Mouse (Mus musculus): ENCODE measurements around the gene Prdx5. TPM values are rescaled to one million over a fixed set of nuclear protein-coding genes. Genes with fewer than 3 reads are reported as not detected.

Gene Prdx5
- total and polyA plus RNA-seq, 3 experiments = 59.2 to 210 (median 208) TPM

- no peak for ATAC-seq (ENCODE audit: extremely low read depth, insufficient number of reproducible peaks, low FRiP score, poor library complexity, severe bottlenecking)
- H3K4me3 ChIP-seq (ENCODE audit: low read depth, low read length) = peak overlapping the region; percentile 76
- H3K36me3 ChIP-seq (replicated peaks) = peaks cover 52% of the 10 kb centered on the region
- TF ChIP-seq CTCF (IDR thresholded peaks at IDR 0.05; ENCODE audit: low read depth, low read length) (no peak), POLR2AphosphoS5 (IDR thresholded peaks at IDR 0.05; ENCODE audit: insufficient replicate concordance, low read depth, low read length) (no peak), GATA2 (IDR thresholded peaks at IDR 0.05; ENCODE audit: borderline replicate concordance, low read depth, low read length) (no peak)
- H3K4me1 ChIP-seq (ENCODE audit: insufficient read depth, low read depth, low read length) = peaks cover 59% of the 10 kb centered on the region
- H3K9me3 ChIP-seq (replicated peaks) = no peaks in the 10 kb centered on the region
- H3K27me3 ChIP-seq (ENCODE audit: insufficient read depth, low read length) = peaks cover 5% of the 10 kb centered on the region; the same call in 1 of the 2 replicates
- no peak for DNase-seq (ENCODE audit: low spot score)
Observed at GRCm38 (mm10) chr19:6919876-6920740, 10.2 kb upstream of the Prdx5 start.

- no peak overlapping the region for H3K4me3 ChIP-seq (ENCODE audit: low read depth, low read length)
- no peaks in the 10 kb centered on the region for H3K27me3 ChIP-seq (ENCODE audit: insufficient read depth, low read length)
- peaks cover 56% of the 10 kb centered on the region for H3K4me1 ChIP-seq (ENCODE audit: insufficient read depth, low read depth, low read length)
- peaks cover 57% of the 10 kb centered on the region for H3K36me3 ChIP-seq (replicated peaks)
- ATAC-seq (ENCODE audit: extremely low read depth, insufficient number of reproducible peaks, low FRiP score, poor library complexity, severe bottlenecking) (no peak), DNase-seq (ENCODE audit: low spot score) (no peak)
- H3K9me3 ChIP-seq (replicated peaks) = no peaks in the 10 kb centered on the region
- TF ChIP-seq GATA1 (IDR thresholded peaks at IDR 0.05; ENCODE audit: borderline replicate concordance, low read length) = no peak
- TF ChIP-seq CTCF (IDR thresholded peaks at IDR 0.05; ENCODE audit: low read depth, low read length) = no peak
- TF ChIP-seq GATA2 (IDR thresholded peaks at IDR 0.05; ENCODE audit: borderline replicate concordance, low read depth, low read length) = no peak
- TF ChIP-seq POLR2AphosphoS5 (IDR thresholded peaks at IDR 0.05; ENCODE audit: insufficient replicate concordance, low read depth, low read length) = no peak
Observed at GRCm38 (mm10) chr19:6919431-6919830, 9.5 kb upstream of the Prdx5 start.

- DNase-seq (ENCODE audit: low spot score) (no peak), ATAC-seq (ENCODE audit: extremely low read depth, insufficient number of reproducible peaks, low FRiP score, poor library complexity, severe bottlenecking) (no peak)
- Histone ChIP-seq H3K36me3 (replicated peaks) (peaks cover 68% of the 10 kb centered on the region), H3K27me3 (ENCODE audit: insufficient read depth, low read length) (no peaks in the 10 kb centered on the region), H3K4me3 (ENCODE audit: low read depth, low read length) (no peak overlapping the region), H3K4me1 (ENCODE audit: insufficient read depth, low read depth, low read length) (peaks cover 60% of the 10 kb centered on the region), H3K9me3 (replicated peaks) (no peaks in the 10 kb centered on the region)
- TF ChIP-seq POLR2AphosphoS5 (IDR thresholded peaks at IDR 0.05; ENCODE audit: insufficient replicate concordance, low read depth, low read length) = no peak
- no peak for TF ChIP-seq CTCF (IDR thresholded peaks at IDR 0.05; ENCODE audit: low read depth, low read length)
- no peak for TF ChIP-seq TAL1 (conservative IDR thresholded peaks at IDR 0.05; ENCODE audit: low read depth, low read length)
- no peak for TF ChIP-seq GATA2 (IDR thresholded peaks at IDR 0.05; ENCODE audit: borderline replicate concordance, low read depth, low read length)
- no peak for TF ChIP-seq GATA1 (IDR thresholded peaks at IDR 0.05; ENCODE audit: borderline replicate concordance, low read length)
Observed at GRCm38 (mm10) chr19:6918321-6918720, 8.4 kb upstream of the Prdx5 start.

- Histone ChIP-seq H3K36me3 (replicated peaks) (peaks cover 87% of the 10 kb centered on the region), H3K4me1 (ENCODE audit: insufficient read depth, low read depth, low read length) (peaks cover 65% of the 10 kb centered on the region)
Observed at GRCm38 (mm10) chr19:6916496-6916895, 6.6 kb upstream of the Prdx5 start.

GRCm38 (mm10) chr19:6915276-6915675 lies 5.4 kb upstream of the Prdx5 start:
- Histone ChIP-seq H3K9me3 (replicated peaks) (no peaks in the 10 kb centered on the region), H3K4me1 (ENCODE audit: insufficient read depth, low read depth, low read length) (peaks cover 63% of the 10 kb centered on the region), H3K36me3 (replicated peaks) (peaks cover 94% of the 10 kb centered on the region), H3K27me3 (ENCODE audit: insufficient read depth, low read length) (no peaks in the 10 kb centered on the region), H3K4me3 (ENCODE audit: low read depth, low read length) (no peak overlapping the region)
- DNase-seq (ENCODE audit: low spot score) (no peak), ATAC-seq (ENCODE audit: extremely low read depth, insufficient number of reproducible peaks, low FRiP score, poor library complexity, severe bottlenecking) (no peak)
- no peak for TF ChIP-seq GATA2 (IDR thresholded peaks at IDR 0.05; ENCODE audit: borderline replicate concordance, low read depth, low read length)

More at GRCm38 (mm10) chr19:6916496-6916895, 6.6 kb upstream of the Prdx5 start:
- TF ChIP-seq CTCF (IDR thresholded peaks at IDR 0.05; ENCODE audit: low read depth, low read length) (no peak), TAL1 (conservative IDR thresholded peaks at IDR 0.05; ENCODE audit: low read depth, low read length) (no peak), GATA1 (IDR thresholded peaks at IDR 0.05; ENCODE audit: borderline replicate concordance, low read length) (no peak), GATA2 (IDR thresholded peaks at IDR 0.05; ENCODE audit: borderline replicate concordance, low read depth, low read length) (no peak), POLR2AphosphoS5 (IDR thresholded peaks at IDR 0.05; ENCODE audit: insufficient replicate concordance, low read depth, low read length) (no peak)
- ATAC-seq (ENCODE audit: extremely low read depth, insufficient number of reproducible peaks, low FRiP score, poor library complexity, severe bottlenecking) (no peak), DNase-seq (ENCODE audit: low spot score) (no peak)
- H3K27me3 ChIP-seq (ENCODE audit: insufficient read depth, low read length) = no peaks in the 10 kb centered on the region
- no peak overlapping the region for H3K4me3 ChIP-seq (ENCODE audit: low read depth, low read length)
- H3K9me3 ChIP-seq (replicated peaks) = no peaks in the 10 kb centered on the region

GRCm38 (mm10) chr19:6914540-6914939 lies 4.6 kb upstream of the Prdx5 start:
- ATAC-seq (ENCODE audit: extremely low read depth, insufficient number of reproducible peaks, low FRiP score, poor library complexity, severe bottlenecking) (no peak), DNase-seq (ENCODE audit: low spot score) (no peak)
- Histone ChIP-seq H3K4me3 (ENCODE audit: low read depth, low read length) (no peak overlapping the region), H3K36me3 (replicated peaks) (peaks cover 87% of the 10 kb centered on the region), H3K9me3 (replicated peaks) (no peaks in the 10 kb centered on the region), H3K4me1 (ENCODE audit: insufficient read depth, low read depth, low read length) (peaks cover 56% of the 10 kb centered on the region), H3K27me3 (ENCODE audit: insufficient read depth, low read length) (no peaks in the 10 kb centered on the region)
- no peak for TF ChIP-seq TAL1 (conservative IDR thresholded peaks at IDR 0.05; ENCODE audit: low read depth, low read length)
- no peak; the same call in 1 of the 2 replicates for TF ChIP-seq POLR2AphosphoS5 (IDR thresholded peaks at IDR 0.05; ENCODE audit: insufficient replicate concordance, low read depth, low read length)
- no peak for TF ChIP-seq CTCF (IDR thresholded peaks at IDR 0.05; ENCODE audit: low read depth, low read length)
- TF ChIP-seq GATA2 (IDR thresholded peaks at IDR 0.05; ENCODE audit: borderline replicate concordance, low read depth, low read length) = no peak
- no peak for TF ChIP-seq GATA1 (IDR thresholded peaks at IDR 0.05; ENCODE audit: borderline replicate concordance, low read length)
